Mouse (Mus musculus): Measurements from ENCODE around the gene Gm48552. TPM values are rescaled to one million over a fixed set of nuclear protein-coding genes. Genes with fewer than 3 reads are reported as not detected.

Gm48552 gene
- polyA plus RNA-seq, 1 experiment from 2014 or later = 1.5 TPM

- Histone ChIP-seq H3K9me3 (replicated peaks) (no peaks in the 10 kb centered on the region), H3K27ac (peak overlapping the region; percentile 11; the same call in 1 of the 2 replicates), H3K27me3 (ENCODE audit: low read depth, poor library complexity, severe bottlenecking) (peaks cover 40% of the 10 kb centered on the region), H3K4me3 (no peak overlapping the region), H3K36me3 (peaks cover 15% of the 10 kb centered on the region), H3K4me1 (peaks cover 49% of the 10 kb centered on the region)
- WGBS = 65% methylated on average over 5 of the region's 5 CpGs
- no peak for DNase-seq (ENCODE audit: low spot score)
These were observed 7.9 kb downstream of the Gm48552 start for GRCm38 (mm10) chr10:81396749-81397148.

- peaks cover 15% of the 10 kb centered on the region for H3K36me3 ChIP-seq
- H3K4me3 ChIP-seq = peak overlapping the region; percentile 40; the same call in 1 of the 2 replicates
- peaks cover 62% of the 10 kb centered on the region for H3K27me3 ChIP-seq (ENCODE audit: low read depth, poor library complexity, severe bottlenecking)
- H3K9me3 ChIP-seq (replicated peaks) = no peaks in the 10 kb centered on the region
- no peak for DNase-seq (ENCODE audit: low spot score)
- WGBS = 50% methylated on average over 5 of the region's 5 CpGs
- H3K27ac ChIP-seq = peak overlapping the region; percentile 92
- H3K4me1 ChIP-seq = peaks cover 55% of the 10 kb centered on the region
These were observed 10.5 kb downstream of the Gm48552 start for GRCm38 (mm10) chr10:81399296-81399695.

- Histone ChIP-seq H3K36me3 (peaks cover 21% of the 10 kb centered on the region), H3K9me3 (replicated peaks) (no peaks in the 10 kb centered on the region), H3K4me1 (peaks cover 60% of the 10 kb centered on the region), H3K27ac (peak overlapping the region; percentile 92), H3K4me3 (peak overlapping the region; percentile 40), H3K27me3 (ENCODE audit: low read depth, poor library complexity, severe bottlenecking) (peaks cover 67% of the 10 kb centered on the region)
- DNase-seq (ENCODE audit: low spot score) = no peak
- 73% methylated on average over 18 of the region's 18 CpGs for WGBS
These were observed 11.0 kb downstream of the Gm48552 start for GRCm38 (mm10) chr10:81399798-81400308.

- Histone ChIP-seq H3K4me3 (peak overlapping the region; percentile 40), H3K36me3 (peaks cover 26% of the 10 kb centered on the region), H3K4me1 (peaks cover 64% of the 10 kb centered on the region)
These were observed 11.8 kb downstream of the Gm48552 start for GRCm38 (mm10) chr10:81400371-81401204.

GRCm38 (mm10) chr10:81401205-81401520, 12.4 kb downstream of the Gm48552 start:
- Histone ChIP-seq H3K4me3 (peak overlapping the region; percentile 40), H3K4me1 (peaks cover 69% of the 10 kb centered on the region)

More at GRCm38 (mm10) chr10:81400371-81401204, 11.8 kb downstream of the Gm48552 start:
- H3K27ac ChIP-seq = peak overlapping the region; percentile 92
- DNase-seq (ENCODE audit: low spot score) = no peak
- peaks cover 75% of the 10 kb centered on the region for H3K27me3 ChIP-seq (ENCODE audit: low read depth, poor library complexity, severe bottlenecking)
- H3K9me3 ChIP-seq (replicated peaks) = no peaks in the 10 kb centered on the region
- WGBS = 46% methylated on average over 22 of the region's 22 CpGs

GRCm38 (mm10) chr10:81401521-81402226, 12.9 kb downstream of the Gm48552 start:
- 7% methylated on average over 18 of the region's 18 CpGs for WGBS
- H3K36me3 ChIP-seq = peaks cover 29% of the 10 kb centered on the region

More at GRCm38 (mm10) chr10:81401205-81401520, 12.4 kb downstream of the Gm48552 start:
- H3K27me3 ChIP-seq (ENCODE audit: low read depth, poor library complexity, severe bottlenecking) = peaks cover 80% of the 10 kb centered on the region
- peaks cover 29% of the 10 kb centered on the region for H3K36me3 ChIP-seq
- no peak for DNase-seq (ENCODE audit: low spot score)
- H3K27ac ChIP-seq = peak overlapping the region; percentile 92
- H3K9me3 ChIP-seq (replicated peaks) = no peaks in the 10 kb centered on the region
- WGBS = 24% methylated on average over 10 of the region's 10 CpGs

GRCm38 (mm10) chr10:81402227-81402765, 13.5 kb downstream of the Gm48552 start:
- no peaks in the 10 kb centered on the region for H3K9me3 ChIP-seq (replicated peaks)
- H3K27ac ChIP-seq = peak overlapping the region; percentile 92
- H3K4me3 ChIP-seq = peak overlapping the region; percentile 40
- H3K36me3 ChIP-seq = peaks cover 29% of the 10 kb centered on the region
- peaks cover 81% of the 10 kb centered on the region for H3K27me3 ChIP-seq (ENCODE audit: low read depth, poor library complexity, severe bottlenecking)
- 27% methylated on average over 7 of the region's 7 CpGs for WGBS
- DNase-seq (ENCODE audit: low spot score) = no peak
- peaks cover 81% of the 10 kb centered on the region for H3K4me1 ChIP-seq

More at GRCm38 (mm10) chr10:81401521-81402226, 12.9 kb downstream of the Gm48552 start:
- Histone ChIP-seq H3K9me3 (replicated peaks) (no peaks in the 10 kb centered on the region), H3K4me3 (peak overlapping the region; percentile 40), H3K27ac (peak overlapping the region; percentile 92), H3K4me1 (peaks cover 74% of the 10 kb centered on the region), H3K27me3 (ENCODE audit: low read depth, poor library complexity, severe bottlenecking) (peaks cover 81% of the 10 kb centered on the region)
- DNase-seq (ENCODE audit: low spot score) = peak; percentile 83

GRCm38 (mm10) chr10:81403511-81403910, 14.7 kb downstream of the Gm48552 start:
- WGBS = 52% methylated on average over 10 of the region's 10 CpGs
- Histone ChIP-seq H3K36me3 (peaks cover 29% of the 10 kb centered on the region), H3K4me3 (peak overlapping the region; percentile 40; the same call in 1 of the 2 replicates), H3K27me3 (ENCODE audit: low read depth, poor library complexity, severe bottlenecking) (peaks cover 85% of the 10 kb centered on the region), H3K27ac (peak overlapping the region; percentile 92), H3K4me1 (peaks cover 89% of the 10 kb centered on the region), H3K9me3 (replicated peaks) (no peaks in the 10 kb centered on the region)
- no peak for DNase-seq (ENCODE audit: low spot score)

- peak; percentile 57 for DNase-seq (ENCODE audit: low spot score)
- H3K27me3 ChIP-seq (ENCODE audit: low read depth, poor library complexity, severe bottlenecking) = peaks cover 85% of the 10 kb centered on the region
- H3K4me3 ChIP-seq = no peak overlapping the region
- peaks cover 95% of the 10 kb centered on the region for H3K4me1 ChIP-seq
- no peaks in the 10 kb centered on the region for H3K9me3 ChIP-seq (replicated peaks)
- H3K27ac ChIP-seq = peak overlapping the region; percentile 38; the same call in 1 of the 2 replicates
- H3K36me3 ChIP-seq = peaks cover 29% of the 10 kb centered on the region
- 10% methylated on average over 9 of the region's 9 CpGs for WGBS
These were observed 15.3 kb downstream of the Gm48552 start for GRCm38 (mm10) chr10:81404082-81404481.

GRCm38 (mm10) chr10:81404720-81405119, 15.9 kb downstream of the Gm48552 start:
- 50% methylated on average over 18 of the region's 18 CpGs for WGBS
- Histone ChIP-seq H3K27me3 (ENCODE audit: low read depth, poor library complexity, severe bottlenecking) (peaks cover 78% of the 10 kb centered on the region), H3K4me3 (0 out of 2 replicates have a peak overlapping the region, but pooled peaks have one; percentile 8), H3K36me3 (peaks cover 22% of the 10 kb centered on the region), H3K9me3 (replicated peaks) (no peaks in the 10 kb centered on the region), H3K27ac (peak overlapping the region; percentile 38; the same call in 1 of the 2 replicates), H3K4me1 (peaks cover 96% of the 10 kb centered on the region)
- DNase-seq (ENCODE audit: low spot score) = no peak

GRCm38 (mm10) chr10:81405588-81406201, 16.9 kb downstream of the Gm48552 start:
- H3K4me1 ChIP-seq = peaks cover 96% of the 10 kb centered on the region
- peaks cover 69% of the 10 kb centered on the region for H3K27me3 ChIP-seq (ENCODE audit: low read depth, poor library complexity, severe bottlenecking)
- no peak overlapping the region; the same call in 1 of the 2 replicates for H3K27ac ChIP-seq
- no peaks in the 10 kb centered on the region for H3K9me3 ChIP-seq (replicated peaks)
- peak; percentile 60 for DNase-seq (ENCODE audit: low spot score)
- H3K4me3 ChIP-seq = 0 out of 2 replicates have a peak overlapping the region, but pooled peaks have one; percentile 42
- peaks cover 13% of the 10 kb centered on the region; the same call in 1 of the 2 replicates for H3K36me3 ChIP-seq
- WGBS = 42% methylated on average over 13 of the region's 13 CpGs

Measured in limb, embryonic 10.5 days (tissue).